Mouse (Mus musculus): ENCODE measurements around the gene 4933424G06Rik. TPM values are rescaled to one million over a fixed set of nuclear protein-coding genes. Genes with fewer than 3 reads are reported as not detected.

Gene 4933424G06Rik
- polyA plus RNA-seq, 1 experiment from 2014 or later: not detected

DNA sequence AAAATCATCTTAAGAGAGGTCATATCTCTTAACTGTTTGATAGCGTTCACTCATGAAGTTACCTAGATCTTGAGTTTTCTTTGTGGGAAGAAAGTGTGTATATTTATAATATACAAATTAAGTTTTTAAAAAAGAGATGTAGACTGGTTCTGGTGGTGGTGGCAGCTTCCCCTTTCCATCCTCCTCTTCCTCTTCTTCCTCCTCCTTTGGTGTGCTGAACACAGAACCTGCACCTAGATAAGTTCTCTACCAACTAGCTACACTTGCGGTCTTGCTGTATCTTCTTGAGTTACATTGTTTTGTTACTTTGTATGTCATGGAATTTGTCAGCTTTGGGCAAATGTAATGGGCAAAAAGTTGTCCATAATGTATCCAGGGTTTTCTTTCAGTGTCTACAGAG, 1.2 kb downstream of the 4933424G06Rik start:
- H3K4me3 ChIP-seq: no peak overlapping the region
- H3K27ac ChIP-seq (replicated peaks): no peak overlapping the region
- peaks cover 15% of the 10 kb centered on the region for H3K36me3 ChIP-seq
- no peaks in the 10 kb centered on the region for H3K9me3 ChIP-seq
- WGBS: 86% methylated on average over 2 of the region's 2 CpGs
- H3K27me3 ChIP-seq (replicated peaks): no peaks in the 10 kb centered on the region
- peaks cover 28% of the 10 kb centered on the region for H3K4me1 ChIP-seq
- ATAC-seq (ENCODE audit: extremely low read depth, insufficient number of reproducible peaks, low FRiP score, low TSS enrichment): no peak
- no peak overlapping the region for H3K9ac ChIP-seq
- no peak overlapping the region for H3K4me2 ChIP-seq

DNA sequence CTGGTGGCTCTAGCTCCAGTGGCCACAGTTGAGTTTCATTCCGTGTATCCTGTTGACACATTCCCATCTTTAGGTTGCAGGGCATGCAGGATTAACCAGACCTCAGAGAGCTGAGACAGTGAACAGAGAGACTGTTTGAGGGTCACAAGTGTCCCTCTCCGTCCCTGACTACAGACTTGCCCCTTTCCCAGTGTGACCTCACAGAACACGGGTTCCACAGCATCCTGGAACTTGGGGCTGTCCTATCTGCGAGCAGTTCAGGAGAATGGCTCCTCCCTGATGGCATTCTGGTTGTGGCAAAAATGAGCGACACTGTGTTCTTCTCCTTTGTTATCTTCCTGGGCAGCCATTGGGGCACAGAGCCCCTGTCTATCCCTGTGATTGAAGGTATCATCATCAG, 4.4 kb downstream of the 4933424G06Rik start, which contains the start of gene Actr1b:
Actr1b (minus strand) TSS at position 112 of the 400 bp plus-strand sequence.
- WGBS: 69% methylated on average over 5 of the region's 5 CpGs
- Histone ChIP-seq H3K27me3 (replicated peaks) (0 out of 2 replicates have a peak, but pooled peaks cover 5% of the 10 kb centered on the region), H3K4me3 (no peak within 1 kb of the TSS), H3K27ac (replicated peaks) (no peak within 1 kb of the TSS), H3K9me3 (no peaks in the 10 kb centered on the region), H3K36me3 (no peaks in the 10 kb centered on the region), H3K4me1 (peaks cover 4% of the 10 kb centered on the region; the same call in 1 of the 2 replicates), H3K4me2 (no peak within 1 kb of the TSS), H3K9ac (no peak within 1 kb of the TSS)
- ATAC-seq (ENCODE audit: extremely low read depth, insufficient number of reproducible peaks, low FRiP score, low TSS enrichment): no peak

DNA sequence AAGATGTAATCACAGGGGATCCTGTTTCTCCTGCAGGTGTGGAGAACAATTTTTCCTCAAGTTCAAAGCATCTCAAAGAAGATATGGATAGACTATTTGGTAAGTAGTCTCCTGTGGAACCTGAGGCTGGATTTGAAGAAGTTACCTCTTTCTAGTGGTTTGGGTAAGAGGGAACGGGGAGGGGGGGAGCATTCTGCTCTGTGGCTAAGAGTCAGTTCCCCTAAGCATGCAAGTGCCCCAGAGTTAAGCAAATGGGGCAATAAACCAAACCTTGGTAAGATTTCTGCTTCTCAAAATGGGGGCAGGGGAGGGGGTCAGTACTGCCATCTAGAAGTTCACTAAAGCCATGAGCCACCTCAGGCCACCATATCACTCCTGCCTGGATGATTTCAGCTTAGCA, 8.8 kb downstream of the 4933424G06Rik start:
- Histone ChIP-seq H3K4me1 (no peaks in the 10 kb centered on the region), H3K4me2 (no peak overlapping the region), H3K27me3 (replicated peaks) (0 out of 2 replicates have a peak, but pooled peaks cover 6% of the 10 kb centered on the region), H3K9me3 (no peaks in the 10 kb centered on the region), H3K9ac (no peak overlapping the region), H3K27ac (replicated peaks) (no peak overlapping the region), H3K4me3 (no peak overlapping the region), H3K36me3 (no peaks in the 10 kb centered on the region)
- ATAC-seq (ENCODE audit: extremely low read depth, insufficient number of reproducible peaks, low FRiP score, low TSS enrichment): no peak
- WGBS: 69% methylated on average over 1 of the region's 1 CpGs

DNA sequence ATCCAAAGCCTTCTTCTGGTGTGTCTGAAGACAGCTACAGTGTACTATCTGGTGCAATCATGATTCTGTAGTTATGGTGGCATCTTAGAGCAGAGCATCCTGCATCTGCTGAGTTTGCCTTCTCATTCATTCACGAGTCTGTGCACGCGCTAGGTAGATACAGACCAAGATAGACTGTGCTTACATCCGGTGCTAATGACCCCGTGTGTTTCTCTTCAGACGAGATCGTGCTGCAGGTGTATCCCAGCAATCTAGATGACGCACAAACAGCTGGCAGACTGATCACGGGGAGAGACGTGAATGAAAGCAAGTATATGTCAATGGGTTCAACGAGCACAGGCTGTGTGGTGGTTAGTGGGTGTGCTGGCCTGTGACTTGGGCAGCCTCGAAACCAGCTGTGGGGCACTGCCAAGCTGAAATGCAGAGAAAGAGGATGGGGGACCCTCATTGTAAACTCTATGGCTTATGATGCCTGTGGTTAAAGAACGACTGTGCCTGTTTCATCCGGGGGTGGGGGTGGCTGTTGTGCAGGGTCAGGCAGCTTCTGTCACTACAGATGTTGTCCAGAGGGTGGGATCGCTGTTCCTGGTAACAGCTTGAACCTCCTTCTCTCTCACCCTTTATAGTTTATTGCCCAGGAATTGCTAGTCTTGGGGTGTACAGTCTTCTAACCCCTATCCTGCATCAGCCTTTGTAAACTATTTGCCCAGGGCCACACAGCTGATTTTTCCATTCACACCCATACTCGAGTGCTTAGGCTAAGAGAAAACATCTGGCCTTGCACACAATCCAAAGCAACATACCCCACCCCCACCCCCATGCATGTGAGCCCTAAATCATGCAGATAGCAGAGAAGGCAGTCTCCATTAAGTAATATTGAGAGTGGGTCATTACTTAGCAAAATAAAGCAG, 13.5 kb downstream of the 4933424G06Rik start:
- Histone ChIP-seq H3K4me2 (no peak overlapping the region), H3K4me3 (no peak overlapping the region), H3K27ac (replicated peaks) (no peak overlapping the region), H3K27me3 (replicated peaks) (0 out of 2 replicates have a peak, but pooled peaks cover 2% of the 10 kb centered on the region), H3K9ac (no peak overlapping the region), H3K36me3 (no peaks in the 10 kb centered on the region), H3K4me1 (no peaks in the 10 kb centered on the region), H3K9me3 (no peaks in the 10 kb centered on the region)
- ATAC-seq (ENCODE audit: extremely low read depth, insufficient number of reproducible peaks, low FRiP score, low TSS enrichment): no peak
- 66% methylated on average over 16 of the region's 16 CpGs for WGBS

DNA sequence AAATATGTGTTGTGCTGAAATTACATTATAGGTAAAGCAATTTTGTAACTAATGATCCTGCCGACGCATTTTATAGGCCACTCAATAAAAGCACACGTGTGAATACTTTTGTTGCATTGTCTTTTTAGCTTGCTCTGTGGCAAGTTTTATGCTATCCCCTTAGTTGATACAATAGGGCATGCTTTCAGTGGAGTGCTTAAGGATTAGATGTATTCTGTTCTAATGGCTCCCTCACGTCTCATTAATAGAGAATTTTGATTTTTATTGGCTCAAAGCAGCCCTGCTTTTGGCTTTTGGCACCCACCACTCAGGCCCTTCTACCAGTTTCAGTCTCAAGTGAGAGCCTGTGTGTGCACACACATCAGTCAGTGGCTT, 14.1 kb downstream of the 4933424G06Rik start:
- H3K27ac ChIP-seq (replicated peaks): no peak overlapping the region
- no peak overlapping the region for H3K4me2 ChIP-seq
- H3K27me3 ChIP-seq (replicated peaks): 0 out of 2 replicates have a peak, but pooled peaks cover 2% of the 10 kb centered on the region
- H3K36me3 ChIP-seq: no peaks in the 10 kb centered on the region
- no peak overlapping the region for H3K9ac ChIP-seq
- H3K4me3 ChIP-seq: no peak overlapping the region
- no peaks in the 10 kb centered on the region for H3K4me1 ChIP-seq
- WGBS: 81% methylated on average over 4 of the region's 4 CpGs
- ATAC-seq (ENCODE audit: extremely low read depth, insufficient number of reproducible peaks, low FRiP score, low TSS enrichment): no peak
- no peaks in the 10 kb centered on the region for H3K9me3 ChIP-seq

DNA sequence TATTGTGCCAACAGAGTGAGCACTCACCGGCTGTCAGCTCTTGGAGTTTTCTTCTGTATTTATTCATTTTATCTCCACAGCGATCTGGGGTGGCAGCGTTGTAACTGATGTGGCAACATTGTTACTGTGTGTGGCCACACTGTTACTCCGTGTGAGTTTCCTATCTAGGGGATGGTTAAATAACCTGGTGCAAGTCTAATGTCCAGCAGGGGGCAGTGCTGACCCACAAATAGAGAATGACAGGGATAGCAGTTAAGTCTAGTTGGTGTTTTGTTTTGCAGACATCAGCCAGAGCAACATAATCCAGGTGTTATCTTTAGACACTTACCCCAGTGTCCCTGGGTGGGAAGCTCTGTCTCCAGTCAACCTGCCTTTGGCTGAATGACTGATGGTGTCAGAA, 27.4 kb downstream of the 4933424G06Rik start:
- no peak overlapping the region for H3K27ac ChIP-seq (replicated peaks)
- no peak for ATAC-seq (ENCODE audit: extremely low read depth, insufficient number of reproducible peaks, low FRiP score, low TSS enrichment)
- H3K4me2 ChIP-seq: no peak overlapping the region
- peaks cover 16% of the 10 kb centered on the region for H3K27me3 ChIP-seq (replicated peaks)
- H3K4me3 ChIP-seq: no peak overlapping the region
- no peak overlapping the region for H3K9ac ChIP-seq
- H3K4me1 ChIP-seq: no peaks in the 10 kb centered on the region
- no peaks in the 10 kb centered on the region for H3K9me3 ChIP-seq
- 3% methylated on average over 4 of the region's 4 CpGs for WGBS
- H3K36me3 ChIP-seq: no peaks in the 10 kb centered on the region

DNA sequence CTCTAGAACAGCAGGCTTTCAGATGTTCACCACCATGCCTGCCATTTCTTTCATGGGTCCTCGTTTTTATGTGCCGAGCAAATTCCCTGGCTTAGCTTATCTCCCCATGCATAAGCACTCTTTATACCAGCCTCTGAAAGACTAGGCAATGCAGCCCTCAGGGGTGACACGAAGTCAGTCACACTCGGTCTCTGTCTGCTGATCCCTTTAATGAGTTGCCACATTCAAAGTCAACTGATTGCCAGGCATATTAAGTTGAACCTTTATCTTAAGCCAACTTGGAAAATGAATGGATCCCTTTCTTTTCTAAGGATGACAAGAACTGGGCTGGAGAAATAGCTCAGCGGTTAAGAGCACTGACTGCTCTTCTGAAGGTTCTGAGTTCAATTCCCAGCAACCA, 29.3 kb downstream of the 4933424G06Rik start:
- Histone ChIP-seq H3K36me3 (no peaks in the 10 kb centered on the region), H3K4me3 (no peak overlapping the region), H3K27ac (replicated peaks) (no peak overlapping the region), H3K4me2 (no peak overlapping the region), H3K4me1 (0 out of 2 replicates have a peak, but pooled peaks cover 2% of the 10 kb centered on the region), H3K9ac (no peak overlapping the region), H3K27me3 (replicated peaks) (peaks cover 26% of the 10 kb centered on the region), H3K9me3 (no peaks in the 10 kb centered on the region)
- 63% methylated on average over 5 of the region's 5 CpGs for WGBS
- ATAC-seq (ENCODE audit: extremely low read depth, insufficient number of reproducible peaks, low FRiP score, low TSS enrichment): no peak

DNA sequence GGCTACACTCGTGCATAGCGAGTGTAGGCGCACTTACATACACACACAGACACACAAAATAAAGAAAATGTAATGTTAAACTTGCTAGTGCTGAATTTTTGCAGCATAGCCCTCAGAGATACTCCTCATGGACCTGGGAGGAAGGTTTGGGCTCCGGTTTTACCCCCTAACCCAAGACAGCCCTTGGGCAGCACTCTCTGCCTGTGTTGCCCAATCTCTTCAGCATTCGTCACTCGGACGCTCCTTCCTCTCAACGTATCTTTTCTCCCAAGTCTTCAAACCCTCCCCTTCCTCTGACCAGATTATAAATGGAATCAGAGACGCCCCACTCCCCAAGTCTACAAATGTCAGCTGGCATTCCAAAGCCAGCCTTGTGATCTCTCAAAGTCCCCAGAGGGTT, 33.1 kb downstream of the 4933424G06Rik start:
- Histone ChIP-seq H3K4me2 (no peak overlapping the region), H3K4me3 (no peak overlapping the region), H3K27me3 (replicated peaks) (peaks cover 34% of the 10 kb centered on the region), H3K4me1 (0 out of 2 replicates have a peak, but pooled peaks cover 5% of the 10 kb centered on the region), H3K27ac (replicated peaks) (no peak overlapping the region), H3K9me3 (no peaks in the 10 kb centered on the region), H3K9ac (no peak overlapping the region), H3K36me3 (no peaks in the 10 kb centered on the region)
- 63% methylated on average over 9 of the region's 9 CpGs for WGBS
- no peak for ATAC-seq (ENCODE audit: extremely low read depth, insufficient number of reproducible peaks, low FRiP score, low TSS enrichment)

DNA sequence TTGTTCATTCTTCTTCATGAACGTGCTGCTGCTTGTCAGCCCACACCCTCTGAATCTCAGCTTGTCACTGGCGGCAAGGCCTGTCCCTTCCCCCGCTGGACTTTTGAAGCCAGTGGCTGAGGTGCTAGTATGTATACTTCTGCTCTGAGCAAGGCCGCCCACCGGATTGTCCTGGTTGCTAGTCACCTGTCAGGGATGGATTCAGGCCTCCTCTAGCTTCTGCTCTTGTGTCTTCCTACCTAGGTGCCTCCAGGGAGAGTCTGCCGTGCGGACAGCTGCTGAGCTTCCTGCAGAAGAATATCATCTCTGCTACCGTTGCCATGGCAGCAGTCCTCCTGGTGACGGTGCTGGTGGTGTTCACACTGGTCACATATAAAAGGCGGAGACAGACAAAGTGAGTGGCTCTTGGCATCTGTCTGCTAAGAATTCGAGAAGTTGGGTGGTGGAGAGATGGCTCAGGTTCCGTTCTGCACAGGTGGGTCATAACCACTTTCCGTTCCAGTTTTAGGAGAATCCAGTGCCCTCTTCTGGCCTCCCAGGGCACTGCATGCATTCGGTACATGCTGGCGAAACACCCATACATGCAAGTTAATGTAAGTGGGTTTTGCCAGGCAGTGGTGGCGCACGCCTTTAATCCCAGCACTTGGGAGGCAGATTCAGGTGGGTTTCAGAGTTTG, 34.5 kb downstream of the 4933424G06Rik start:
- Histone ChIP-seq H3K4me1 (0 out of 2 replicates have a peak, but pooled peaks cover 5% of the 10 kb centered on the region), H3K9ac (no peak overlapping the region), H3K9me3 (no peaks in the 10 kb centered on the region), H3K27ac (replicated peaks) (no peak overlapping the region), H3K4me3 (peak overlapping the region; percentile 30), H3K4me2 (peak overlapping the region; percentile 55), H3K27me3 (replicated peaks) (peaks cover 34% of the 10 kb centered on the region), H3K36me3 (no peaks in the 10 kb centered on the region)
- no peak for ATAC-seq (ENCODE audit: extremely low read depth, insufficient number of reproducible peaks, low FRiP score, low TSS enrichment)
- 26% methylated on average over 17 of the region's 17 CpGs for WGBS

DNA sequence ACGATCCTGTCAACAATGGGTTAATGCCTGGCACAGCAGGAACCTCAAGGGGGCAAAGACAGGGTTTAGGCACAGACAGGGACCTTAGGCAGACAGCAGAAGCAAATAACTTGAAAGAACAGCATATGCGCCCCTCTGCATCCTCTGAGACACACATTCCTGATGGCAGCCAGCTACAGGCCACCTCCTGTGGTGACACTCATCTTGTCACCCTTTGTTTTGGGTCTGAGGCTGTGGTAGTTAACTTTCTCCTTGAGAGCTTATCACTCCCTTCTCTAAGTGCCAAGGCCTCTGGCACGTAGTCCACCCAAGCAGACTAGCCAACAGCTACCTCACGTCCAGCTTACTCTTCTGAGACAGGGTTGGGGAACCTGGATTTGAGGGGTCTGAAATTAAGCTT, 35.7 kb downstream of the 4933424G06Rik start:
- H3K4me2 ChIP-seq: no peak overlapping the region
- 41% methylated on average over 4 of the region's 4 CpGs for WGBS
- peaks cover 26% of the 10 kb centered on the region for H3K27me3 ChIP-seq (replicated peaks)
- no peaks in the 10 kb centered on the region for H3K36me3 ChIP-seq
- H3K9me3 ChIP-seq: no peaks in the 10 kb centered on the region
- H3K4me3 ChIP-seq: no peak overlapping the region
- ATAC-seq (ENCODE audit: extremely low read depth, insufficient number of reproducible peaks, low FRiP score, low TSS enrichment): no peak
- H3K27ac ChIP-seq (replicated peaks): no peak overlapping the region
- 0 out of 2 replicates have a peak, but pooled peaks cover 5% of the 10 kb centered on the region for H3K4me1 ChIP-seq
- H3K9ac ChIP-seq: no peak overlapping the region

DNA sequence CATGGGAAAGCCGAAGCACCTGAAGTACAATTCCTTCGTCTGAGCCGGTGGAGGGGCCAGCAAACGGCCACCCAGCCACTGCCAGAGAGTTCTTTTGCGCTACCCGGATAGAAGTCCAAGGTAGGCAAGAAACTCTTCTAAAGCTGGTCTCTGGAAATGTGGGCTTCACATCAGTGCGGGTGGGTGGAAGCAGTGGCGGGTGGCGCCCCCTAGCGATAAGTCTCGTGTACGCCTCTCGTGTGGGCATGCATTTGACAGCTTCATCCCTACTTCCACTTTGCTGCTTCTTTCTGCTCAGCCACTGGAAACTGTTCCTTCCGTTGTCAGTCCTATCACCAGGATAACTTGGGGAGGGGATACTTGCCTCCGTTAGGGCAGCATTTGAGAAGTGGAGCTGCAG, 36.5 kb downstream of the 4933424G06Rik start:
- no peak for ATAC-seq (ENCODE audit: extremely low read depth, insufficient number of reproducible peaks, low FRiP score, low TSS enrichment)
- no peaks in the 10 kb centered on the region for H3K36me3 ChIP-seq
- H3K27me3 ChIP-seq (replicated peaks): peaks cover 18% of the 10 kb centered on the region
- no peak overlapping the region for H3K4me3 ChIP-seq
- H3K9me3 ChIP-seq: no peaks in the 10 kb centered on the region
- 40% methylated on average over 15 of the region's 15 CpGs for WGBS
- H3K9ac ChIP-seq: no peak overlapping the region
- H3K4me2 ChIP-seq: no peak overlapping the region
- H3K27ac ChIP-seq (replicated peaks): no peak overlapping the region
- 0 out of 2 replicates have a peak, but pooled peaks cover 5% of the 10 kb centered on the region for H3K4me1 ChIP-seq

Measured in heart, embryonic 13.5 days (tissue).